Mouse (Mus musculus): ENCODE measurements around the gene Ndrg3. TPM values are rescaled to one million over a fixed set of nuclear protein-coding genes. Genes with fewer than 3 reads are reported as not detected.

Gene Ndrg3
- total RNA-seq (2021), result 53.4 and 64.4 TPM in 2 replicates
- long read RNA-seq, experiment 1, transcript Ndrg3-202 (16 exons, 2,586 nt), result major isoform, 51 of 78 reads
- long read RNA-seq, experiment 1, transcript Ndrg3-201 (17 exons, 2,612 nt), result minor isoform, 8 of 78 reads
- long read RNA-seq, experiment 1, partial matches to known transcripts, result 9 of 78 reads
- long read RNA-seq, experiment 1, other reads (novel, unspliced or antisense), result 10 of 78 reads
- long read RNA-seq, experiment 2, transcript Ndrg3-202 (16 exons, 2,586 nt), result major isoform, 33 of 56 reads
- long read RNA-seq, experiment 2, transcript Ndrg3-201 (17 exons, 2,612 nt), result minor isoform, 7 of 56 reads
- long read RNA-seq, experiment 2, partial matches to known transcripts, result 6 of 56 reads
- long read RNA-seq, experiment 2, other reads (novel, unspliced or antisense), result 10 of 56 reads

- DNase-seq, result peak; percentile 97
Observed at GRCm38 (mm10) chr2:156991470-156992319, at the start of gene Ndrg3. Gene Ndrg3 (minus strand): TSS chr2:156992056.

- DNase-seq, result no peak
Observed at GRCm38 (mm10) chr2:157041421-157041820, 49.6 kb upstream of the Ndrg3 start.

- no peak for DNase-seq
Observed at GRCm38 (mm10) chr2:157040649-157041046, 48.8 kb upstream of the Ndrg3 start.

GRCm38 (mm10) chr2:157039900-157040648 lies 48.2 kb upstream of the Ndrg3 start:
- peak; percentile 69 for DNase-seq

- DNase-seq, result peak; percentile 47
Observed at GRCm38 (mm10) chr2:157037303-157037702, 45.4 kb upstream of the Ndrg3 start.

- peak; percentile 78 for DNase-seq
Observed at GRCm38 (mm10) chr2:157036400-157036799, 44.5 kb upstream of the Ndrg3 start.

GRCm38 (mm10) chr2:157035371-157035770 lies 43.5 kb upstream of the Ndrg3 start:
- DNase-seq, result no peak

GRCm38 (mm10) chr2:157030804-157031203 lies 38.9 kb upstream of the Ndrg3 start:
- DNase-seq, result peak; percentile 92

- DNase-seq, result no peak
Observed at GRCm38 (mm10) chr2:157028261-157028660, 36.4 kb upstream of the Ndrg3 start.

GRCm38 (mm10) chr2:157027106-157028008 lies 35.5 kb upstream of the Ndrg3 start:
- DNase-seq, result no peak

- DNase-seq, result no peak
Observed at GRCm38 (mm10) chr2:157021156-157021555, 29.3 kb upstream of the Ndrg3 start.

- no peak for DNase-seq
Observed at GRCm38 (mm10) chr2:157019228-157019627, 27.4 kb upstream of the Ndrg3 start.

GRCm38 (mm10) chr2:157016529-157017270 lies 24.8 kb upstream of the Ndrg3 start:
- DNase-seq, result no peak

- no peak for DNase-seq
Observed at GRCm38 (mm10) chr2:157012341-157012740, 20.5 kb upstream of the Ndrg3 start.

- DNase-seq, result no peak
Observed at GRCm38 (mm10) chr2:157010634-157011310, 18.9 kb upstream of the Ndrg3 start.

- DNase-seq, result no peak
Observed at GRCm38 (mm10) chr2:157010121-157010520, 18.3 kb upstream of the Ndrg3 start.

- no peak for DNase-seq
Observed at GRCm38 (mm10) chr2:157008509-157008908, 16.7 kb upstream of the Ndrg3 start.

- DNase-seq, result no peak
Observed at GRCm38 (mm10) chr2:157007234-157007596, 15.4 kb upstream of the Ndrg3 start.

GRCm38 (mm10) chr2:157006511-157007233 lies 14.8 kb upstream of the Ndrg3 start, which contains the start of gene Dsn1:
Gene Dsn1 (minus strand): TSS chr2:157007154.
- DNase-seq, result peak; percentile 96
